Mouse (Mus musculus) embryonic facial prominence, embryonic 13.5 days (tissue): Measurements from ENCODE around the gene Irf2bpl. TPM values are rescaled to one million over a fixed set of nuclear protein-coding genes. Genes with fewer than 3 reads are reported as not detected.
A peak's percentile ranks its signal among the peaks of the same experiment; 100 is the strongest.

ENCODE experiments used
- ATAC-seq: fragments of 200-750 bp; cut with Nextera tagmentation; 2 replicates; pipeline ENCODE4 v1.8.0; 2017; ENCODE audit warnings: low read depth; ENCODE audit not compliant: insufficient number of reproducible peaks, insufficient read depth, low FRiP score, low TSS enrichment
- H3K27ac ChIP-seq: fragments of 300-500 bp; sonication (generic); 2 replicates; pipeline ENCODE4 v1.5.1; 2015; ENCODE audit warnings: moderate library complexity, mild to moderate bottlenecking, inconsistent platforms
- H3K27me3 ChIP-seq: fragments of 300-500 bp; sonication (generic); 2 replicates; pipeline ENCODE4 v1.6.1; 2015; ENCODE audit warnings: mild to moderate bottlenecking, inconsistent platforms
- H3K36me3 ChIP-seq: fragments of 300-500 bp; sonication (generic); 2 replicates; pipeline ENCODE4 v1.6.1; 2015; ENCODE audit warnings: mild to moderate bottlenecking, inconsistent platforms
- H3K4me1 ChIP-seq: fragments of 300-500 bp; sonication (generic); 2 replicates; pipeline ENCODE4 v1.6.1; 2015; ENCODE audit warnings: inconsistent platforms
- H3K4me2 ChIP-seq: fragments of 300-500 bp; sonication (generic); 2 replicates; pipeline ENCODE4 v1.6.1; 2015; ENCODE audit warnings: moderate library complexity, mild to moderate bottlenecking, inconsistent platforms
- H3K4me3 ChIP-seq: fragments of 300-500 bp; sonication (generic); 2 replicates; pipeline ENCODE4 v1.5.1; 2015; ENCODE audit warnings: mild to moderate bottlenecking, inconsistent platforms
- H3K9ac ChIP-seq: fragments of 300-500 bp; sonication (generic); 2 replicates; pipeline ENCODE4 v1.6.1; 2015; ENCODE audit warnings: mild to moderate bottlenecking, inconsistent platforms
- H3K9me3 ChIP-seq: fragments of 300-500 bp; sonication (generic); 2 replicates; pipeline ENCODE4 v1.6.1; 2016; ENCODE audit warnings: inconsistent platforms
- WGBS: fragments of 180-500 bp; shearing (Covaris S2); methylation state at CpG from one replicate; pipeline ENCODE4 v1.1.7; 2015; ENCODE audit warnings: mixed read lengths; 5-methylcytosine and 5-hydroxymethylcytosine counted together
- polyA plus RNA-seq: library from polyadenylated mRNA; unstranded; fragments of >200 nt; fragmentation: Nextera tagmentation; extraction: Ambion mirVana; gene quantifications from 2 replicates; pipeline ENCODE4 v1.2.1, GENCODE M21; 2015

Gene Irf2bpl
- polyA plus RNA-seq, 1 experiment from 2014 or later = 37.7 TPM

DNA sequence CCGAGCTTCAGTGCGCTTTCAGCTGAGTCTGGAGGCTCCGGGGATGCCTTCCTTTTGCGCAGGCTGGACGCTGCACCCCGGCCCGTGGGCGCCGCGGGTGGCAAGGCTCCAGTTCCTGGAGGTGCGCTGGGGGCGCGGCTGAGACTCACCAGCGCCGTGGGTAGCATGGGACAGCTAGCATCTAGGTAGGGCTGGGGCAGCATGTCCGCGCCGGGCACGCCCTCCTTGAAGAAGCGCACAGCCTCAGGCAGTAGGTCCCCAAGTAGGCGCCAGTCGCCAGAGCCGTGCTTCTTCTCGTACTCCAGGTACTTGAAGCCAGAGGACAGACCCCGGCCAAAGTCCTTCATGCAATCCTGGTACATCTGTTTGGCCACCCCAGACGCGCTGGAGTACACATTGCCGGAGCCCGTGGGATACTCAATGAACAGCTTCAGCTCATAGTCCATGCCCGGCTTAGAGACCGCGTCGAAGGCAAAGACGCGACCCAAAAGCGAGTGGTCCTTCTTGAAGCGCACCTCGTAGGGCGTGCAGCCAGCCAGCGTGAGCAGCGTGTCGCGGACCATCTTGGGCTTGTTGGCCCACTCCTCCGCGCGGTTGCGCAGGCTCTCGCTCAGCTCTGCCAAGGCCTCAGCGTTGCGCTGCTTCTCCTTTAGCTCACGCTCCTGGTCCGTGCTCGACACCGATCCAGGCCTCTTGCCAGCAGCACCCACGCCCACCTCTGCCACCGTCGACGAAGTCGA lies 2.1 kb downstream of the Irf2bpl start:
- peak overlapping the region; percentile 91 for H3K4me3 ChIP-seq
- H3K4me1 ChIP-seq = peaks cover 54% of the 10 kb centered on the region
- H3K9ac ChIP-seq = peak overlapping the region; percentile 99
- no peaks in the 10 kb centered on the region for H3K27me3 ChIP-seq
- ATAC-seq = no peak
- no peaks in the 10 kb centered on the region for H3K9me3 ChIP-seq
- peak overlapping the region; percentile 97 for H3K4me2 ChIP-seq
- peak overlapping the region; percentile 100 for H3K27ac ChIP-seq
- H3K36me3 ChIP-seq = peaks cover 18% of the 10 kb centered on the region
- WGBS = under 1% methylated on average over 59 of the region's 59 CpGs

DNA sequence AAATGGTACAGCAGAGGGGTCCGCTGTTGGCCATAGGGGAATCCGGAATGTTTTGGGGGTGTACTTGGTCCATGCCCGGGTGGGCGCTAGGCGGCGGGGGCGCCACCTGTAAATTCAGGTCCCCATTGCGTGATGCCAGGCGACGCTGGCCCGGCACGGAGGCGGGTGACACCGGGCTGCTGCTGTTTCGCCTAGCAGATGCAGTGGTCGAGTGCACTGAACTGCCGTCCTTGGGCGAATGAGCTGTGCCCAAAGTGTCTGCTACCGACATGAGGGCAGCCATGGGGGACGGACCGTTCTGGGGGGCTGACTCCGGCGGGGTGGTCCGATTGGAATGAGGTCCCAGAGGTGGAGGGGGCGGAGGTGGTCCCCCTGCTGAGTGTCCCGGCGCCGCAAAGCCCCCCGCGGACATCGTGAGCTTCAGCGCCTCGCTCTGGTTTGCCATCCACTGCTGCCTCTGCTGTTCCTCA lies 2.8 kb downstream of the Irf2bpl start:
- peaks cover 48% of the 10 kb centered on the region for H3K4me1 ChIP-seq
- peak overlapping the region; percentile 99 for H3K9ac ChIP-seq
- H3K27me3 ChIP-seq = no peaks in the 10 kb centered on the region
- peaks cover 18% of the 10 kb centered on the region for H3K36me3 ChIP-seq
- H3K9me3 ChIP-seq = no peaks in the 10 kb centered on the region
- ATAC-seq = no peak
- H3K4me3 ChIP-seq = peak overlapping the region; percentile 91
- WGBS = 7% methylated on average over 33 of the region's 33 CpGs
- peak overlapping the region; percentile 100 for H3K27ac ChIP-seq
- peak overlapping the region; percentile 97 for H3K4me2 ChIP-seq

DNA sequence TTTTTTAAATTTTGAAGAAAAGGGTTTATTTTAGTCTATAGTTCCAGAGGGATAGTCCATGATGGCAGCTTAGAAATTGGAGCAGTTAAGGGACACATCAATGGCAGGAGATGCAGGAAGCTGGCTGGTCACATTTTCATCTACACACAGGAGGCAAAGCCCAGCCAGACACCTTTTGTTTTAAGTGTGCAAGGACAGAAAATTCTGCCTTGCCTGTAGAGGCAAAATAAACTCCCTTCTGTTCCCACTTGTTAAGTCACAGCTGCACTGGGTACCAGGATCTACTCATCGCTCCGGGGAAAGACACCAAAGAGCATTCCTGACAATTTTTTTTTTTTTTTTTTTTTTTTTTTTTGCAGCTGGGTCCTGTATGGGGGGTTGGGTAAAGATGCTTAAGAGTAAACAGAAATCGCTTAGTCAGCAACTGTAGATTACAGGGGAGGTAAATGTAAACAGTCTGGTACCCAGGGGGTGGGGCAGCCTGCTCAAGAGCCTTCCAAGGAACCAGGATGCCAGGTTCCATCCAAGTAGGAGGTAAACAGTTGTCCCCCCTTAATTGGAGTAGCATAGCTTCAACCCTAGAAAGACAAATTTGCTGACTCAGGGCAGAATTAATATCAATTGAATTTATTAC lies 4.4 kb downstream of the Irf2bpl start:
- H3K36me3 ChIP-seq = peaks cover 18% of the 10 kb centered on the region

GRCm38 (mm10) chr12:86879446-86880085 lies 5.0 kb downstream of the Irf2bpl start:
- peaks cover 18% of the 10 kb centered on the region for H3K36me3 ChIP-seq
- no peak for ATAC-seq
- no peak overlapping the region for H3K27ac ChIP-seq
- H3K4me1 ChIP-seq = peaks cover 34% of the 10 kb centered on the region
- no peaks in the 10 kb centered on the region for H3K27me3 ChIP-seq
- H3K9me3 ChIP-seq = no peaks in the 10 kb centered on the region
- 52% methylated on average over 6 of the region's 6 CpGs for WGBS
- H3K4me3 ChIP-seq = no peak overlapping the region
- peak overlapping the region; percentile 7; the same call in 1 of the 2 replicates for H3K4me2 ChIP-seq
- no peak overlapping the region for H3K9ac ChIP-seq

More for the DNA sequence above, 4.4 kb downstream of the Irf2bpl start:
- 41% methylated on average over 3 of the region's 3 CpGs for WGBS
- Histone ChIP-seq H3K27me3 (no peaks in the 10 kb centered on the region), H3K4me3 (0 out of 2 replicates have a peak overlapping the region, but pooled peaks have one; percentile 6), H3K4me2 (peak overlapping the region; percentile 97), H3K27ac (no peak overlapping the region), H3K9ac (no peak overlapping the region), H3K4me1 (peaks cover 36% of the 10 kb centered on the region), H3K9me3 (no peaks in the 10 kb centered on the region)
- ATAC-seq = no peak

GRCm38 (mm10) chr12:86878426-86879353 lies 5.9 kb downstream of the Irf2bpl start:
- H3K9me3 ChIP-seq = no peaks in the 10 kb centered on the region
- peak overlapping the region; percentile 22; the same call in 1 of the 2 replicates for H3K27ac ChIP-seq
- WGBS = 72% methylated on average over 16 of the region's 16 CpGs
- H3K4me1 ChIP-seq = peaks cover 34% of the 10 kb centered on the region
- H3K4me2 ChIP-seq = no peak overlapping the region
- H3K4me3 ChIP-seq = no peak overlapping the region
- H3K27me3 ChIP-seq = no peaks in the 10 kb centered on the region
- peaks cover 18% of the 10 kb centered on the region for H3K36me3 ChIP-seq
- no peak overlapping the region for H3K9ac ChIP-seq
- no peak for ATAC-seq

DNA sequence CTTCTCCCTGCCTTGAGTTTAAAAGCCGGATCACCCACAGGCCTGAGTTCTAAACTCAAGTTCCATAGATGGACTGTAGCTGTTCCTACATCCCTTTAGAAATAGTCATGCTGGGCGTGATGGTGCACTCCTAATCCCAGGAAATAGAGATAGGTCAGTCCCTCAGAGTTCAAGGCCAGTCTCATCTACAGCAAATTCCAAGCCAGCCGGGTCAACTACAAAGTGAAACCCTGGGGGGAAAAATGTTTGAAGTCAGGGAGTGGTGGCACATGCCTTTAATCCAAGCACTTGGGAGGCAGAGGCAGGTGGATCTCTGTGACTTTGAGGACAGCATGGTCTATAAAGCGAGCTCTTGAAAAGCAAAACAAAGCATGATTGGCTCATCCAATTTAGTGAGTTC lies 7.6 kb downstream of the Irf2bpl start:
- no peaks in the 10 kb centered on the region for H3K27me3 ChIP-seq
- 81% methylated on average over 4 of the region's 4 CpGs for WGBS

GRCm38 (mm10) chr12:86876116-86876515 lies 8.5 kb downstream of the Irf2bpl start:
- Histone ChIP-seq H3K36me3 (peaks cover 8% of the 10 kb centered on the region; the same call in 1 of the 2 replicates), H3K4me3 (no peak overlapping the region), H3K4me1 (peaks cover 28% of the 10 kb centered on the region), H3K27me3 (no peaks in the 10 kb centered on the region), H3K4me2 (no peak overlapping the region), H3K9ac (no peak overlapping the region), H3K27ac (no peak overlapping the region), H3K9me3 (no peaks in the 10 kb centered on the region)
- 63% methylated on average over 5 of the region's 5 CpGs for WGBS
- no peak for ATAC-seq

More for the DNA sequence above, 7.6 kb downstream of the Irf2bpl start:
- no peak for ATAC-seq
- Histone ChIP-seq H3K27ac (no peak overlapping the region), H3K4me3 (no peak overlapping the region), H3K9ac (no peak overlapping the region), H3K4me1 (peaks cover 33% of the 10 kb centered on the region), H3K4me2 (no peak overlapping the region), H3K36me3 (peaks cover 12% of the 10 kb centered on the region), H3K9me3 (no peaks in the 10 kb centered on the region)

DNA sequence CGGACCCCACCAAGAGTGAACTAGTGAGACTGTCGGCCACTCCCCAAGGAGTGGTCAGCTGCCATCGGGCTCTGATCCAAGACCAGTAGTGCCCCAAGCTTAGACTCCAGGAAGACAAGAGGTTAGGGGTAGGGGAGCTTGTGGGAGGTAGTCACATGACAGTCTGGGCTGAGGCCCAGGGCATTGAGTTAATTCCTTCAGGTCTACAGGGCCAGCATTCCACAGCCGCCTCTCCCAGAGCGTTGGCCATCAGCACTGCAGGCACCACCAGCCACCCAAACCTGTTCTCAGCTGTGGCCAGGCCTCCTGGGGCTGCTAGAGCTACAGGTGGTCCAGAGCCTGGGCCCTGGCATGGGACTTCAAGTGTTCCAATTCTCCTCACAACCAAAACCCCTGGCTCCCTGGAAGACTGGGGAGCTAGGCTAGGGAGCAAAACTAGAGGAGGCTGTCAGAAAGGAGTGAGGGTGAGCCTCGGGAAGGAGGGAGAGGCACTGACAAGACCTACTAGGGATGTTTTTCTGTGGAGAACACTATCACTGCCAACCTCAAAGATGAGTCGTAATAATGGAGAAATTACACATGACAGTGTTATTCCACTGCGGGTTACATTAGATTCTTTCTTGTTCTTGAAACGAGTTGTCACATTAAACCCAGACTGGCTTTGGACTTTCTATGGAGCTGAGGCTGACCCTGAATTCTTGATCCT lies 12.1 kb downstream of the Irf2bpl start:
- WGBS = 67% methylated on average over 9 of the region's 9 CpGs

GRCm38 (mm10) chr12:86871666-86872334 lies 12.8 kb downstream of the Irf2bpl start:
- Histone ChIP-seq H3K9ac (no peak overlapping the region), H3K27me3 (no peaks in the 10 kb centered on the region), H3K4me2 (no peak overlapping the region), H3K4me3 (no peak overlapping the region), H3K27ac (no peak overlapping the region), H3K4me1 (peaks cover 19% of the 10 kb centered on the region), H3K36me3 (no peaks in the 10 kb centered on the region), H3K9me3 (no peaks in the 10 kb centered on the region)
- WGBS = 86% methylated on average over 4 of the region's 4 CpGs
- ATAC-seq = no peak

More for the DNA sequence above, 12.1 kb downstream of the Irf2bpl start:
- no peak overlapping the region for H3K27ac ChIP-seq
- no peak overlapping the region for H3K4me2 ChIP-seq
- H3K4me3 ChIP-seq = no peak overlapping the region
- no peaks in the 10 kb centered on the region for H3K27me3 ChIP-seq
- H3K9ac ChIP-seq = no peak overlapping the region
- H3K36me3 ChIP-seq = no peaks in the 10 kb centered on the region
- ATAC-seq = no peak
- peaks cover 15% of the 10 kb centered on the region for H3K4me1 ChIP-seq
- H3K9me3 ChIP-seq = no peaks in the 10 kb centered on the region

DNA sequence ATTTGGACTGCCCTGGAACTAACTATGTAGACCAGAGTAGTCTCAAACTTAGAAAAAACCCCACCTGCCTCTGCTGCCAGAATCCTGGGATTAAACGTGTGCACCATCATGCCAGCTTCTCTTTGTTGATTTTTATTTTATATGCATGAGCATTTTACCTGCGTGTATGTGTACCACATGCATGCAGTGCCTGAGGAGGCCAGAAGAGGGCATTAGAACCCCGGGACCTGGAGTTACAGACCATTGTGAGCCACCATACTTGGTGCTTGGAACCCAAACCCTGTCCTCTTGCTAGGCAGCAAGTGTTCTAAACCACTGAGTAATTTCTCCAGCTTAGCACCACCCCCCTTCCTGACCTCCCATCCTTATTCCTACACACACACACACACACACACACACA lies 13.6 kb downstream of the Irf2bpl start:
- Histone ChIP-seq H3K36me3 (no peaks in the 10 kb centered on the region), H3K9me3 (no peaks in the 10 kb centered on the region), H3K27ac (no peak overlapping the region), H3K4me1 (peaks cover 16% of the 10 kb centered on the region), H3K27me3 (no peaks in the 10 kb centered on the region), H3K9ac (no peak overlapping the region), H3K4me3 (no peak overlapping the region), H3K4me2 (no peak overlapping the region)
- no peak for ATAC-seq
- WGBS = 87% methylated on average over 3 of the region's 3 CpGs
